Mouse (Mus musculus): Measurements from ENCODE around the gene Loxl4.

GRCm38 (mm10) chr19:42601445-42601844, 11.2 kb downstream of the Loxl4 start:
- TF ChIP-seq GATA1 (IDR thresholded peaks at IDR 0.05; ENCODE audit: borderline replicate concordance, low read length) (no peak), CTCF (IDR thresholded peaks at IDR 0.05; ENCODE audit: low read depth, low read length) (no peak), POLR2AphosphoS5 (IDR thresholded peaks at IDR 0.05; ENCODE audit: insufficient replicate concordance, low read depth, low read length) (no peak), TAL1 (conservative IDR thresholded peaks at IDR 0.05; ENCODE audit: low read depth, low read length) (no peak)

Measured in G1E (cell line).